Mouse (Mus musculus): ENCODE results near the gene Gabrb1. TPM values are rescaled to one million over a fixed set of nuclear protein-coding genes. Genes with fewer than 3 reads are reported as not detected.

The Gabrb1 gene
- polyA plus RNA-seq, 1 experiment: 0.01 TPM

- no peaks in the 10 kb centered on the region for H3K27me3 ChIP-seq (ENCODE audit: control insufficient read depth, insufficient read depth, insufficient read length)
- no peak overlapping the region for H3K4me3 ChIP-seq (ENCODE audit: insufficient read depth, poor library complexity, severe bottlenecking)
- no peak overlapping the region for H3ac ChIP-seq (ENCODE audit: control insufficient read depth, insufficient read length, low read depth)
- peaks cover 3% of the 10 kb centered on the region for H3K79me3 ChIP-seq (ENCODE audit: low read depth)
- TF ChIP-seq MYOG (IDR thresholded peaks at IDR 0.05; ENCODE audit: control insufficient read depth, extremely low read depth, insufficient read length) (no peak), CTCF (IDR thresholded peaks at IDR 0.05; ENCODE audit: control insufficient read depth, insufficient read depth, insufficient read length) (no peak), USF1 (IDR thresholded peaks at IDR 0.05; ENCODE audit: low read depth) (no peak), MAX (IDR thresholded peaks at IDR 0.05) (no peak), FOSL1 (IDR thresholded peaks at IDR 0.05; ENCODE audit: insufficient read depth, low read length, poor library complexity, severe bottlenecking) (no peak), CEBPB (IDR thresholded peaks at IDR 0.05; ENCODE audit: low read depth) (no peak), MYOD1 (IDR thresholded peaks at IDR 0.05; ENCODE audit: control insufficient read depth, insufficient read length, low read depth) (no peak)
- no peaks in the 10 kb centered on the region for H3K79me2 ChIP-seq (ENCODE audit: control insufficient read depth, insufficient read depth)
- H3K36me3 ChIP-seq (ENCODE audit: control insufficient read depth, insufficient read depth): peaks cover 64% of the 10 kb centered on the region
These were observed 500.8 kb downstream of the Gabrb1 start for GRCm38 (mm10) chr5:72158667-72159066.

GRCm38 (mm10) chr5:72159537-72159936 is 501.6 kb downstream of the Gabrb1 start:
- Histone ChIP-seq H3ac (ENCODE audit: control insufficient read depth, insufficient read length, low read depth) (no peak overlapping the region), H3K27me3 (ENCODE audit: control insufficient read depth, insufficient read depth, insufficient read length) (no peaks in the 10 kb centered on the region), H3K79me3 (ENCODE audit: low read depth) (peaks cover 3% of the 10 kb centered on the region), H3K79me2 (ENCODE audit: control insufficient read depth, insufficient read depth) (peaks cover 6% of the 10 kb centered on the region), H3K36me3 (ENCODE audit: control insufficient read depth, insufficient read depth) (peaks cover 67% of the 10 kb centered on the region), H3K4me3 (ENCODE audit: insufficient read depth, poor library complexity, severe bottlenecking) (no peak overlapping the region)
- TF ChIP-seq MYOG (IDR thresholded peaks at IDR 0.05; ENCODE audit: control insufficient read depth, extremely low read depth, insufficient read length): no peak
- TF ChIP-seq FOSL1 (IDR thresholded peaks at IDR 0.05; ENCODE audit: insufficient read depth, low read length, poor library complexity, severe bottlenecking): no peak
- no peak for TF ChIP-seq MAX (IDR thresholded peaks at IDR 0.05)
- no peak for TF ChIP-seq MYOD1 (IDR thresholded peaks at IDR 0.05; ENCODE audit: control insufficient read depth, insufficient read length, low read depth)
- TF ChIP-seq USF1 (IDR thresholded peaks at IDR 0.05; ENCODE audit: low read depth): no peak
- no peak for TF ChIP-seq CTCF (IDR thresholded peaks at IDR 0.05; ENCODE audit: control insufficient read depth, insufficient read depth, insufficient read length)
- TF ChIP-seq CEBPB (IDR thresholded peaks at IDR 0.05; ENCODE audit: low read depth): no peak

- Histone ChIP-seq H3K27me3 (ENCODE audit: control insufficient read depth, insufficient read depth, insufficient read length) (no peaks in the 10 kb centered on the region), H3K4me3 (ENCODE audit: insufficient read depth, poor library complexity, severe bottlenecking) (no peak overlapping the region), H3ac (ENCODE audit: control insufficient read depth, insufficient read length, low read depth) (no peak overlapping the region), H3K79me2 (ENCODE audit: control insufficient read depth, insufficient read depth) (peaks cover 18% of the 10 kb centered on the region), H3K36me3 (ENCODE audit: control insufficient read depth, insufficient read depth) (peaks cover 67% of the 10 kb centered on the region), H3K79me3 (ENCODE audit: low read depth) (peaks cover 6% of the 10 kb centered on the region)
- TF ChIP-seq CTCF (IDR thresholded peaks at IDR 0.05; ENCODE audit: control insufficient read depth, insufficient read depth, insufficient read length) (no peak), MAX (IDR thresholded peaks at IDR 0.05) (no peak), MYOG (IDR thresholded peaks at IDR 0.05; ENCODE audit: control insufficient read depth, extremely low read depth, insufficient read length) (no peak), MYOD1 (IDR thresholded peaks at IDR 0.05; ENCODE audit: control insufficient read depth, insufficient read length, low read depth) (no peak), USF1 (IDR thresholded peaks at IDR 0.05; ENCODE audit: low read depth) (no peak), CEBPB (IDR thresholded peaks at IDR 0.05; ENCODE audit: low read depth) (no peak), FOSL1 (IDR thresholded peaks at IDR 0.05; ENCODE audit: insufficient read depth, low read length, poor library complexity, severe bottlenecking) (no peak)
These were observed 503.0 kb downstream of the Gabrb1 start for GRCm38 (mm10) chr5:72160781-72161485.

- TF ChIP-seq CEBPB (IDR thresholded peaks at IDR 0.05; ENCODE audit: low read depth): no peak
- TF ChIP-seq CTCF (IDR thresholded peaks at IDR 0.05; ENCODE audit: control insufficient read depth, insufficient read depth, insufficient read length): no peak
- TF ChIP-seq MYOG (IDR thresholded peaks at IDR 0.05; ENCODE audit: control insufficient read depth, extremely low read depth, insufficient read length): no peak
- no peak for TF ChIP-seq MAX (IDR thresholded peaks at IDR 0.05)
- TF ChIP-seq FOSL1 (IDR thresholded peaks at IDR 0.05; ENCODE audit: insufficient read depth, low read length, poor library complexity, severe bottlenecking): no peak
- no peak for TF ChIP-seq USF1 (IDR thresholded peaks at IDR 0.05; ENCODE audit: low read depth)
- no peak for TF ChIP-seq MYOD1 (IDR thresholded peaks at IDR 0.05; ENCODE audit: control insufficient read depth, insufficient read length, low read depth)
- H3K4me3 ChIP-seq (ENCODE audit: insufficient read depth, poor library complexity, severe bottlenecking): no peak overlapping the region
- no peak overlapping the region for H3ac ChIP-seq (ENCODE audit: control insufficient read depth, insufficient read length, low read depth)
- H3K79me3 ChIP-seq (ENCODE audit: low read depth): peaks cover 19% of the 10 kb centered on the region
- peaks cover 64% of the 10 kb centered on the region for H3K36me3 ChIP-seq (ENCODE audit: control insufficient read depth, insufficient read depth)
- peaks cover 37% of the 10 kb centered on the region for H3K79me2 ChIP-seq (ENCODE audit: control insufficient read depth, insufficient read depth)
- H3K27me3 ChIP-seq (ENCODE audit: control insufficient read depth, insufficient read depth, insufficient read length): no peaks in the 10 kb centered on the region
These were observed 504.9 kb downstream of the Gabrb1 start for GRCm38 (mm10) chr5:72162855-72163254.

- Histone ChIP-seq H3K27me3 (ENCODE audit: control insufficient read depth, insufficient read depth, insufficient read length) (no peaks in the 10 kb centered on the region), H3K79me2 (ENCODE audit: control insufficient read depth, insufficient read depth) (peaks cover 37% of the 10 kb centered on the region), H3K79me3 (ENCODE audit: low read depth) (peaks cover 19% of the 10 kb centered on the region), H3K36me3 (ENCODE audit: control insufficient read depth, insufficient read depth) (peaks cover 49% of the 10 kb centered on the region), H3ac (ENCODE audit: control insufficient read depth, insufficient read length, low read depth) (no peak overlapping the region), H3K4me3 (ENCODE audit: insufficient read depth, poor library complexity, severe bottlenecking) (no peak overlapping the region)
- no peak for TF ChIP-seq FOSL1 (IDR thresholded peaks at IDR 0.05; ENCODE audit: insufficient read depth, low read length, poor library complexity, severe bottlenecking)
- TF ChIP-seq MAX (IDR thresholded peaks at IDR 0.05): no peak
- no peak for TF ChIP-seq USF1 (IDR thresholded peaks at IDR 0.05; ENCODE audit: low read depth)
- no peak for TF ChIP-seq MYOD1 (IDR thresholded peaks at IDR 0.05; ENCODE audit: control insufficient read depth, insufficient read length, low read depth)
- TF ChIP-seq CEBPB (IDR thresholded peaks at IDR 0.05; ENCODE audit: low read depth): no peak
- no peak for TF ChIP-seq CTCF (IDR thresholded peaks at IDR 0.05; ENCODE audit: control insufficient read depth, insufficient read depth, insufficient read length)
- no peak for TF ChIP-seq MYOG (IDR thresholded peaks at IDR 0.05; ENCODE audit: control insufficient read depth, extremely low read depth, insufficient read length)
These were observed 506.5 kb downstream of the Gabrb1 start for GRCm38 (mm10) chr5:72164386-72164785.

Data from C2C12 (cell line).